Mouse (Mus musculus): ENCODE measurements around the gene Fgfr2.

- TF ChIP-seq CTCF (IDR thresholded peaks at IDR 0.05) (no peak), EP300 (IDR thresholded peaks at IDR 0.05) (no peak)
These were observed 676.3 kb downstream of the Fgfr2 start for GRCm38 (mm10) chr7:132446841-132447240.
